Comparison of ENCODE assay signal across 12 mouse cellular contexts in genomic region chr6:99604758-99605157, GRCm38 (mm10).
DNase-seq lines count a peak whose midpoint lies in the region; ATAC-seq and TF ChIP-seq lines count a peak whose summit lies in the region.
"Had no signal": no experiment of that assay in that cellular context is flagged by ENCODE, and none has a peak within 500 bp of the region (broad histone marks: within the 10 kb centered on the region; RNA-seq: fewer than 3 reads in every experiment).

No protein-coding gene starts in this region.

- H3K4me2 ChIP-seq in forebrain, embryonic 14.5 days (ENCODE audit: low read length) = no peak overlapping the region
- H3K4me2 ChIP-seq in forebrain, embryonic 13.5 days = no peak overlapping the region
- no peak overlapping the region for H3K4me2 ChIP-seq in lung, embryonic 14.5 days

- no peak overlapping the region for H3K9ac ChIP-seq in forebrain, embryonic 14.5 days (ENCODE audit: low read length)
- no peak overlapping the region for H3K9ac ChIP-seq in forebrain, embryonic 13.5 days
- no peak overlapping the region for H3K9ac ChIP-seq in lung, embryonic 14.5 days

- peaks cover 1% of the 10 kb centered on the region; the same call in 1 of the 2 replicates for H3K4me1 ChIP-seq in forebrain, embryonic 14.5 days (ENCODE audit: control insufficient read depth, insufficient read depth, low read length)
- peaks cover 16% of the 10 kb centered on the region for H3K4me1 ChIP-seq in forebrain, embryonic 13.5 days
- H3K4me1 ChIP-seq in lung, embryonic 14.5 days (ENCODE audit: insufficient read depth) = peaks cover under 1% of the 10 kb centered on the region; the same call in 1 of the 2 replicates

- H3K27me3 ChIP-seq in forebrain, embryonic 14.5 days (replicated peaks; ENCODE audit: control insufficient read depth, insufficient read depth, low read length) = no peaks in the 10 kb centered on the region
- no peaks in the 10 kb centered on the region for H3K27me3 ChIP-seq in forebrain, embryonic 13.5 days
- no peaks in the 10 kb centered on the region for H3K27me3 ChIP-seq in lung, embryonic 14.5 days (ENCODE audit: insufficient read depth, low read length)
- H3K27me3 ChIP-seq: CH12.LX had no signal

- H3K4me3 ChIP-seq in forebrain, embryonic 14.5 days (ENCODE audit: low read depth, low read length) = no peak overlapping the region
- H3K4me3 ChIP-seq in forebrain, embryonic 13.5 days = no peak overlapping the region
- no peak overlapping the region for H3K4me3 ChIP-seq in lung, embryonic 14.5 days (ENCODE audit: low read depth, low read length)

- no peaks in the 10 kb centered on the region for H3K9me3 ChIP-seq in forebrain, embryonic 14.5 days (replicated peaks; ENCODE audit: control insufficient read depth, low read length)
- H3K9me3 ChIP-seq in forebrain, embryonic 13.5 days (replicated peaks) = no peaks in the 10 kb centered on the region
- no peaks in the 10 kb centered on the region for H3K9me3 ChIP-seq in lung, embryonic 14.5 days (ENCODE audit: low read depth, low read length)

- H3K36me3 ChIP-seq in forebrain, embryonic 14.5 days (ENCODE audit: control insufficient read depth, insufficient read depth, low read length) = no peaks in the 10 kb centered on the region
- H3K36me3 ChIP-seq in forebrain, embryonic 13.5 days (ENCODE audit: poor library complexity, severe bottlenecking) = no peaks in the 10 kb centered on the region
- no peaks in the 10 kb centered on the region for H3K36me3 ChIP-seq in lung, embryonic 14.5 days (ENCODE audit: insufficient read depth)

- no peak for ATAC-seq in forebrain, embryonic 14.5 days
- no peak for ATAC-seq in forebrain, embryonic 13.5 days
- ATAC-seq in lung, embryonic 14.5 days (ENCODE audit: insufficient read depth) = peak; percentile 36; the same call in 1 of the 2 replicates
- ATAC-seq: midbrain, embryonic 16.5 days had no signal

- 76% methylated on average over 2 of the region's 2 CpGs for WGBS in forebrain, embryonic 14.5 days
- WGBS in forebrain, embryonic 13.5 days = 76% methylated on average over 2 of the region's 2 CpGs
- 44% methylated on average over 2 of the region's 2 CpGs for WGBS in lung, embryonic 14.5 days

- no peak overlapping the region for H3K27ac ChIP-seq in forebrain, embryonic 14.5 days (ENCODE audit: low read depth, low read length)
- H3K27ac ChIP-seq in forebrain, embryonic 13.5 days = no peak overlapping the region
- no peak overlapping the region for H3K27ac ChIP-seq in lung, embryonic 14.5 days (ENCODE audit: low read depth)

- DNase-seq in forebrain, embryonic 14.5 days (ENCODE audit: low spot score) = peak; percentile 76
- DNase-seq in kidney, postnatal 10 days = peak; percentile 54
- no peak for DNase-seq in kidney, adult 9 months
- DNase-seq in 3T3-L1 (ENCODE audit: low read depth, low spot score) = peak; percentile 71
- DNase-seq in lung, embryonic 14.5 days = peak; percentile 82
- no peak for DNase-seq in layer of hippocampus, adult 9-10 months (ENCODE audit: low spot score)
- no peak for DNase-seq in cerebellum, adult 9-10 months
- DNase-seq: cerebellum, adult 11-12 months; liver had no signal

- TF ChIP-seq CTCF in lung, embryonic 14.5 days (IDR thresholded peaks at IDR 0.05; ENCODE audit: low read depth) = no peak

Comparison
In these comparisons a context has a peak if more than half of its experiments do, and no peak if none do; other contexts are left out.
1. DNase-seq: peak in forebrain, embryonic 14.5 days (single experiment), kidney, postnatal 10 days (single experiment), 3T3-L1 (single experiment) and lung, embryonic 14.5 days (single experiment); none in kidney, adult 9 months (single experiment), layer of hippocampus, adult 9-10 months (single experiment) and cerebellum, adult 9-10 months (single experiment).